Mouse (Mus musculus) hindbrain, embryonic 15.5 days (tissue): ENCODE measurements around the gene Nxn. TPM values are rescaled to one million over a fixed set of nuclear protein-coding genes. Genes with fewer than 3 reads are reported as not detected.

Experiments used
- ATAC-seq: fragments of 200-750 bp; cut with Nextera tagmentation; 2 replicates; pipeline ENCODE4 v1.8.0; 2017; ENCODE audit warnings: low read depth, moderate number of reproducible peaks, moderate TSS enrichment; ENCODE audit not compliant: low FRiP score
- H3K27ac ChIP-seq: fragments of 300-500 bp; sonication (generic); replicated peaks from 2 replicates; pipeline ENCODE4 v1.5.1; 2015; ENCODE audit warnings: mild to moderate bottlenecking, inconsistent platforms
- H3K27me3 ChIP-seq: fragments of 300-500 bp; sonication (generic); 2 replicates; pipeline ENCODE4 v1.6.1; 2015; ENCODE audit warnings: control low read depth, inconsistent platforms
- H3K36me3 ChIP-seq: fragments of 300-500 bp; sonication (generic); 2 replicates; pipeline ENCODE4 v1.6.1; 2015; ENCODE audit warnings: control low read depth, inconsistent platforms
- H3K4me1 ChIP-seq: fragments of 300-500 bp; sonication (generic); replicated peaks from 2 replicates; pipeline ENCODE4 v1.6.1; 2015; ENCODE audit warnings: control low read depth, inconsistent platforms
- H3K4me2 ChIP-seq: fragments of 300-500 bp; sonication (generic); 2 replicates; pipeline ENCODE4 v1.6.1; 2015; ENCODE audit warnings: moderate library complexity, mild to moderate bottlenecking, inconsistent platforms
- H3K4me3 ChIP-seq: fragments of 300-500 bp; sonication (generic); 2 replicates; pipeline ENCODE4 v1.5.1; 2015; ENCODE audit warnings: mild to moderate bottlenecking, inconsistent platforms
- H3K9ac ChIP-seq: fragments of 300-500 bp; sonication (generic); 2 replicates; pipeline ENCODE4 v1.6.1; 2015; ENCODE audit warnings: inconsistent platforms
- H3K9me3 ChIP-seq: fragments of 300-500 bp; sonication (generic); 2 replicates; pipeline ENCODE4 v1.6.1; 2016; ENCODE audit warnings: control low read depth, inconsistent platforms
- WGBS: fragments of 180-500 bp; shearing (Covaris S2); methylation state at CpG from one replicate; pipeline ENCODE4 v1.1.7; 2015; 5-methylcytosine and 5-hydroxymethylcytosine counted together
- polyA plus RNA-seq: library from polyadenylated mRNA; unstranded; fragments of >200 nt; fragmentation: Nextera tagmentation; extraction: Ambion mirVana; gene quantifications from 2 replicates; pipeline ENCODE4 v1.2.1, GENCODE M21; 2015

Gene Nxn
- polyA plus RNA-seq, 1 experiment from 2014 or later = 27.5 TPM

DNA sequence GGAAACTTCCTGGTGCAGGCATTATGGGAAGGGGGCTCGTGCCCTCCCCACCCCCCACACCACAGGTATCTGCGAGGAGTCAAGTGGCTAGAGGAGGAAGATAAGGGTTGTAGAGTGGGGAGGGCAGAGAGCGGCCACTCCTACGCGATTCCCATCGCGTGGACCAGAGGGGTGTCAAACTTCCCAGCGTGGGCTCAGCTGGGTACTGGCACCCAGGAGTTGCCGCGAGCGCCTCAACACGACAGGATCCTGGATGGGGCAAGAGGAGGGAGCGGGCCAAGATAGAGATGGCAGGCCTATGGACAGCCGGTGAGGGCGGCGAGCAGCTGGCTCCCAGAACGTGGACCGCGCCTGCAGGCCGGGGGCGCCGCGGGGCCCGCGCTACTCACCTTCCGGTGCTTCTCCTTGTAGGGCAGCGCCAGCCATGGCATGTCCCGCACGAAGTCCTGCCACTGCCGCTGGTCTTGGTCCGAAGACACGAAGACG is 585 bp downstream of the Nxn start:
- 2% methylated on average over 26 of the region's 33 CpGs for WGBS
- Histone ChIP-seq H3K4me2 (peak overlapping the region; percentile 99), H3K9ac (peak overlapping the region; percentile 81), H3K27ac (peak overlapping the region; percentile 88), H3K4me3 (peak overlapping the region; percentile 92), H3K9me3 (no peaks in the 10 kb centered on the region), H3K27me3 (no peaks in the 10 kb centered on the region), H3K36me3 (no peaks in the 10 kb centered on the region), H3K4me1 (peaks cover 37% of the 10 kb centered on the region)
- peak; percentile 72 for ATAC-seq

GRCm38 (mm10) chr11:76397650-76398311 is 1.2 kb downstream of the Nxn start:
- H3K9ac ChIP-seq = peak overlapping the region; percentile 81
- H3K4me3 ChIP-seq = peak overlapping the region; percentile 92
- peak; percentile 10; the same call in 1 of the 2 replicates for ATAC-seq
- no peaks in the 10 kb centered on the region for H3K36me3 ChIP-seq
- under 1% methylated on average over 25 of the region's 26 CpGs for WGBS
- peak overlapping the region; percentile 99 for H3K4me2 ChIP-seq
- peak overlapping the region; percentile 88 for H3K27ac ChIP-seq
- no peaks in the 10 kb centered on the region for H3K9me3 ChIP-seq
- H3K4me1 ChIP-seq = peaks cover 37% of the 10 kb centered on the region
- H3K27me3 ChIP-seq = no peaks in the 10 kb centered on the region

DNA sequence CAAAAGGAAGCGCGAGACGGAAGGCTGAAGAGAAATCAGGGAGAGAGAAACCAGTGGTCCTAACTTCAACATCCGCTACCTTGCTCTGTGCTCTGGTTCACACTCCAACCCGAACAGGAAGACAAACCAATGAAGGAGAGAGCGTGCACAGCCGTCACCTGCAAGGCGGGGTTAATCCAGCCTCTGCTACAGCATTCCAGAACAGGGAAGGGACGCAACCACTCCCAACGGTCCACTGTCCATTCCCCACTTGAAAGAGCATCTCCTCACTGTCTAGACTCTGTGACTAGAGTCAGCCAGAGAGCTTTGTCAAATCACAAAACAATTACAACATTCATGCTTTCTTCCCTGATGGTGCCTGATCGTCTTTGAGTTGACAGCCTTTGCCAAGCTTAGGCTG is 5.9 kb downstream of the Nxn start:
- Histone ChIP-seq H3K27me3 (no peaks in the 10 kb centered on the region), H3K4me1 (peaks cover 36% of the 10 kb centered on the region), H3K9ac (no peak overlapping the region), H3K36me3 (no peaks in the 10 kb centered on the region), H3K9me3 (no peaks in the 10 kb centered on the region), H3K27ac (no peak overlapping the region), H3K4me2 (no peak overlapping the region), H3K4me3 (no peak overlapping the region)
- WGBS = 91% methylated on average over 11 of the region's 11 CpGs
- ATAC-seq = no peak

- Histone ChIP-seq H3K4me2 (no peak overlapping the region), H3K36me3 (no peaks in the 10 kb centered on the region), H3K9ac (no peak overlapping the region), H3K4me1 (peaks cover 32% of the 10 kb centered on the region), H3K27me3 (no peaks in the 10 kb centered on the region), H3K27ac (no peak overlapping the region), H3K9me3 (no peaks in the 10 kb centered on the region), H3K4me3 (no peak overlapping the region)
- 67% methylated on average over 7 of the region's 7 CpGs for WGBS
- ATAC-seq = no peak
Observed at GRCm38 (mm10) chr11:76392532-76392931, 6.4 kb downstream of the Nxn start.

- 16% methylated on average over 7 of the region's 7 CpGs for WGBS
- Histone ChIP-seq H3K9me3 (no peaks in the 10 kb centered on the region), H3K4me3 (no peak overlapping the region), H3K4me1 (peaks cover 34% of the 10 kb centered on the region), H3K27ac (no peak overlapping the region), H3K4me2 (peak overlapping the region; percentile 32), H3K9ac (no peak overlapping the region), H3K27me3 (no peaks in the 10 kb centered on the region), H3K36me3 (no peaks in the 10 kb centered on the region)
- no peak for ATAC-seq
Observed at GRCm38 (mm10) chr11:76388711-76389110, 10.2 kb downstream of the Nxn start.

- H3K4me3 ChIP-seq = no peak overlapping the region
- H3K36me3 ChIP-seq = no peaks in the 10 kb centered on the region
- no peak overlapping the region for H3K4me2 ChIP-seq
- H3K27me3 ChIP-seq = no peaks in the 10 kb centered on the region
- peaks cover 46% of the 10 kb centered on the region for H3K4me1 ChIP-seq
- no peak overlapping the region for H3K27ac ChIP-seq
- ATAC-seq = no peak
- WGBS = 88% methylated on average over 1 of the region's 1 CpGs
- H3K9me3 ChIP-seq = no peaks in the 10 kb centered on the region
- no peak overlapping the region for H3K9ac ChIP-seq
Observed at GRCm38 (mm10) chr11:76387097-76387496, 11.8 kb downstream of the Nxn start.

- Histone ChIP-seq H3K9me3 (no peaks in the 10 kb centered on the region), H3K36me3 (no peaks in the 10 kb centered on the region), H3K27me3 (no peaks in the 10 kb centered on the region), H3K9ac (no peak overlapping the region), H3K4me1 (peaks cover 47% of the 10 kb centered on the region), H3K27ac (no peak overlapping the region), H3K4me2 (no peak overlapping the region), H3K4me3 (no peak overlapping the region)
- WGBS = 31% methylated on average over 3 of the region's 3 CpGs
- ATAC-seq = no peak
Observed at GRCm38 (mm10) chr11:76385746-76386145, 13.2 kb downstream of the Nxn start.

- no peak overlapping the region for H3K4me2 ChIP-seq
- no peak overlapping the region for H3K4me3 ChIP-seq
- no peaks in the 10 kb centered on the region for H3K36me3 ChIP-seq
- H3K27ac ChIP-seq = peak overlapping the region; percentile 43
- no peak for ATAC-seq
- H3K27me3 ChIP-seq = no peaks in the 10 kb centered on the region
- WGBS = 58% methylated on average over 4 of the region's 4 CpGs
- no peak overlapping the region for H3K9ac ChIP-seq
- H3K4me1 ChIP-seq = peaks cover 49% of the 10 kb centered on the region
- H3K9me3 ChIP-seq = no peaks in the 10 kb centered on the region
Observed at GRCm38 (mm10) chr11:76385017-76385416, 13.9 kb downstream of the Nxn start.

DNA sequence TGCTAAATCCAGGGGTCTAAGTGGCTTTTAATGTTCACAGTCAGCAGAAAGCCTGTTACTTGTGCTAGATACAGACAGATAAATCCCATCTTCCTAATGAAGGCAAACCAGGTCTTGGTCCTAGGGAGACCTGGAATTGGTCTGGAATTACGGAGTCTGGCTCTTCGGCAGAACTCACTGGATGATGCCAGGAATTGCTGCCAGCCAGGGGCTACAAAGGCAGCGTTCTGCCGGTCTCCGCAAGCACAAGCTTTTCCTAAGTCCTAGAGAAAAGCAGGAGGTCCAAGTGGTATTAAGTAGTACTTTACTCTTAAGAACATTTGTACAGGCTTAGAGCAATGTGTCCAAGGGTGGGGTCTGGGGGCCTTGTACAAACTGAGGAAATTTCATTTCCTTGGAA is 14.6 kb downstream of the Nxn start:
- no peaks in the 10 kb centered on the region for H3K9me3 ChIP-seq
- peaks cover 51% of the 10 kb centered on the region for H3K4me1 ChIP-seq
- no peak for ATAC-seq
- H3K27ac ChIP-seq = 0 out of 2 replicates have a peak overlapping the region, but pooled peaks have one; percentile 51
- no peaks in the 10 kb centered on the region for H3K27me3 ChIP-seq
- no peak overlapping the region for H3K9ac ChIP-seq
- no peak overlapping the region for H3K4me3 ChIP-seq
- H3K4me2 ChIP-seq = no peak overlapping the region
- no peaks in the 10 kb centered on the region for H3K36me3 ChIP-seq
- WGBS = 60% methylated on average over 5 of the region's 5 CpGs

DNA sequence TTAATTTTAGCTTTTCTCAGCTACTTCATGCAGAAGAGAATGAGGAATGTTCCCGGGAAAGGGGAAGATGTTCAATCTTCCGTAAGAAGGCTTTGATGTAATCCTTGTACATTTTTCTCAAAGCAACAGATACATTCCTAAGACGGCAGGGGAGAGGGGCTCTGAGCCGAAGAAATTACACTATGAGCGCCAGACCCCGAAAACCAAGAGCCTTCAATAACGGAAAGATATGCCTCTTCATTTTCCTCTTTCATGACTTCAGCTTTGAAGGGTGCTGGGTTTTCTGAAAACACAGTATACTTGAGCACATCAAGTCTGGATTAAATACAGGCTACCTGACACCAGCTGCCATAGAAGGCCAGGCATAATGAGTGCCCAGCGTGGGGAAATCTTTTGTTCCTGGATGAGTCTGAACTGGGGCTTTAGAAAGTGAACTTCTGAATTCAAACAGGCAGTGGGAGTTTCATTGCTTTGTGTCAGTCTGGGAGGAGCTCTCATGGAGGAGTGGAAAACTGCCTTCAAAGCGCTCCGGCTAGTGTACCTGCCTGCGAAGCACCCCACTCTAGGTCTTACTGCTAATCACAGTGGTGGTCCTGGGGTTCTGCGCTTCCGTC is 16.1 kb downstream of the Nxn start:
- Histone ChIP-seq H3K9me3 (no peaks in the 10 kb centered on the region), H3K9ac (no peak overlapping the region), H3K4me3 (no peak overlapping the region), H3K4me1 (peaks cover 39% of the 10 kb centered on the region), H3K27ac (no peak overlapping the region), H3K27me3 (no peaks in the 10 kb centered on the region), H3K4me2 (no peak overlapping the region), H3K36me3 (no peaks in the 10 kb centered on the region)
- 27% methylated on average over 13 of the region's 13 CpGs for WGBS
- no peak for ATAC-seq

DNA sequence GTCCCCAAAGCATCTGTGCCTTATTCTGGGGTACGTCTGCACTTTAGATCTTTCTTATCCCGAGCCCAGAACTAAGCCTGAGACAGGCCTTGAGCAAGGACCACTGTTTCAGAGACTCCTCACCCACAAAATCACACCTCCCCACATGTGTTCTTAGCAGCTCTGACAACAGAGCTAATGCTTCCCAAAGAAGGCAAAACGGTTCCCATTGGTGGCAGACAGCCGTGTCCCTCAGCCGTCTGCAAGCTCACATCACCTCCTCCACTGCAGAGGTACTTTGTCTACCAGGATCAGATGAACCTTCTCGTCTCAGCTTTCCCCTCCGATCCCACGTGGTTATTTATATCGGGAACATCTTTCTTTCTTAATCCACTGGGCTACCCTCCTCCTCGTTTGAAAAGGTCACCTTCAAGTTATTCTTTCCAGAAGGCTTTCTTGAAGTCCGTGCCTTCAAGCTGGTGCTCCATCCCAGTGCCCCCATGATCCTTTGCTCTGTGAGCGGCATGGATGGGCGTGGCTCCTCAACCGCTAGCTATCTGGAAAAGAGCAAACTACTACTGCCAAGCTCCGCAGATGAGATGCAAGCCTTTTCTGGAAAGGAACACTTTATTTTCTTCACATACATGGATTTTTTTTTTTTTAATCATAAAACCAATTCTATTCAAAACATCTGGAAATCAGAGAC is 17.6 kb downstream of the Nxn start:
- H3K4me1 ChIP-seq = peaks cover 39% of the 10 kb centered on the region
- H3K4me2 ChIP-seq = no peak overlapping the region
- 88% methylated on average over 15 of the region's 15 CpGs for WGBS
- no peak overlapping the region for H3K27ac ChIP-seq
- no peak for ATAC-seq
- H3K36me3 ChIP-seq = no peaks in the 10 kb centered on the region
- no peaks in the 10 kb centered on the region for H3K27me3 ChIP-seq
- no peaks in the 10 kb centered on the region for H3K9me3 ChIP-seq
- no peak overlapping the region for H3K4me3 ChIP-seq
- H3K9ac ChIP-seq = no peak overlapping the region

DNA sequence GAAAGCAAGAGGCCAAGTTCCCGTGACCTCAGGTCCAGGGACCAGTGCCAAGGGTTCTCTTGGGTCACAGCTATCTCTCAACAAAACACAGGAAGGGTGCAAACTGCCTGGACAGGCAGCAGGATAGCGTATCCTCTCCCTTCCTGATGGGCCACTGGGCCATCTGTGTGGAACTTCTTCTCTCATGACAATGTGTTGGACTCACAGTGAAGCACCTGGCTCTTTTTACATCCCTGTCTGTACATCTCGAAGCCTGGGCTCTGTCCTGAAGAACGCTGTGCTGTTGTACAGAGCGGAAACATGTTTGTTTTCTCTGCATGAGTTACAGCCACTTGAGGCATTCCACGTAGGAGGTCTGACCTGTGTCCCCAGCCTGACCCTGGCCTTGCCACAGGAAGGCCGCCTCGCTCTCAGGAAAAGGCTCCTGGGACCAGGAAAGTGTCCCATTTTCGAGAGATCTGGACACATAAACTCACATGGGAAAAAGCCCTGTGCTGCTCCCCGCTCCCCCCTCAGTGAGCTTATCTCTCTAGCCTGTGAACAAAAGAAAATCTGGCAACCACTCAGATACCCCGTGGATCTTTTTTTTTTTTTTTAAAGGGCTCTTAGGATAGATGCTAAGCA is 18.9 kb downstream of the Nxn start:
- Histone ChIP-seq H3K4me1 (peaks cover 32% of the 10 kb centered on the region), H3K4me2 (no peak overlapping the region), H3K9me3 (no peaks in the 10 kb centered on the region), H3K27me3 (no peaks in the 10 kb centered on the region), H3K9ac (no peak overlapping the region), H3K4me3 (no peak overlapping the region), H3K36me3 (no peaks in the 10 kb centered on the region), H3K27ac (no peak overlapping the region)
- no peak for ATAC-seq
- 39% methylated on average over 11 of the region's 11 CpGs for WGBS
